ENCODE assay signal across 1 mouse cellular context in genomic region chr11:100004846-100005245, GRCm38 (mm10).
TF ChIP-seq lines count a peak whose summit lies in the region.

No protein-coding gene starts in this region.

TF ChIP-seq in CH12.LX, 34 proteins besides CTCF, POLR2A, EP300 and RAD21:
- TF ChIP-seq MXI1 (IDR thresholded peaks at IDR 0.05; ENCODE audit: low read depth, low read length) (no peak), E2F4 (IDR thresholded peaks at IDR 0.05; ENCODE audit: insufficient replicate concordance, low read depth, low read length) (no peak), TCF12 (IDR thresholded peaks at IDR 0.05; ENCODE audit: low read depth, low read length) (no peak), ZMIZ1 (IDR thresholded peaks at IDR 0.05; ENCODE audit: low read depth, low read length) (no peak), IRF4 (IDR thresholded peaks at IDR 0.05; ENCODE audit: low read depth, low read length) (no peak), ZC3H11A (IDR thresholded peaks at IDR 0.05; ENCODE audit: low read depth, low read length) (peak; percentile 36; the same call in 1 of the 2 replicates), USF2 (conservative IDR thresholded peaks at IDR 0.05; ENCODE audit: low read depth, low read length) (no peak), MYC (IDR thresholded peaks at IDR 0.05; ENCODE audit: low read depth, low read length) (0 out of 2 replicates have a peak, but pooled peaks have one; percentile 27), MAZ (IDR thresholded peaks at IDR 0.05; ENCODE audit: low read depth, low read length) (no peak), SMC3 (IDR thresholded peaks at IDR 0.05; ENCODE audit: low read depth, low read length) (peak; percentile 85), ZNF384 (IDR thresholded peaks at IDR 0.05; ENCODE audit: low read depth, low read length) (peak; percentile 99), RCOR1 (conservative IDR thresholded peaks at IDR 0.05; ENCODE audit: low read depth, low read length) (no peak), NRF1 (IDR thresholded peaks at IDR 0.05; ENCODE audit: low read depth, low read length) (no peak), USF1 (IDR thresholded peaks at IDR 0.05; ENCODE audit: low read depth, low read length) (no peak)
